Mouse (Mus musculus) embryo, embryonic 10 days (tissue): ENCODE results near the gene Kcnt1.
"Not testable (repeated sequence)": the region's sequence is repeated elsewhere in the genome, so short reads cannot be mapped to it uniquely, and the experiment has no call there.

Experiments
- DNase-seq: peaks from one replicate; pipeline ENCODE4 v3.0.0-alpha.2; 2015; ENCODE audit warnings: low spot score

The Kcnt1 gene

GRCm38 (mm10) chr2:25863337-25864131 is at the start of gene Kcnt1:
TSS of gene Kcnt1 (plus strand) at chr2:25863734.
- DNase-seq = peak; percentile 71

DNA sequence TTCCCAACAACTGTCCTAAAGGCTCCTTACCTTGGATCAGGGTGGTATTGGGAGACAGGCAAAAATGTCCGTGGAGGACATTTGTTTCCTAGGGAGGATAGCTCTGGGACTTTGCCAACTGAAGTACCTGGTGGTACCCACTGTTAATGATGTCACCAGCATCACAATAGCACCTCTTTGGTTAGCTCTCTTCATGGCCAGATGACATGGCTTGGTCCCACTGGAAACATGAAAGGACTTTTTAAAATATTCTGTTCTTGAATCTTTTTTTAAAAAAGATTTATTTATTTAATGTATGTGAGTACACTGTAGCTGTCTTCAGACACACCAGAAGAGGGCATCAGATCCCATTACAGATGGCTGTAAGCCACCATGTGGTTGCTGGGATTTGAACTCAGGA is 47.8 kb upstream of the Kcnt1 start, which contains the start of gene Glt6d1:
Gene Glt6d1, minus strand, starts transcription at position 101 of the 400 bp plus-strand sequence.
- DNase-seq = not testable (repeated sequence)

DNA sequence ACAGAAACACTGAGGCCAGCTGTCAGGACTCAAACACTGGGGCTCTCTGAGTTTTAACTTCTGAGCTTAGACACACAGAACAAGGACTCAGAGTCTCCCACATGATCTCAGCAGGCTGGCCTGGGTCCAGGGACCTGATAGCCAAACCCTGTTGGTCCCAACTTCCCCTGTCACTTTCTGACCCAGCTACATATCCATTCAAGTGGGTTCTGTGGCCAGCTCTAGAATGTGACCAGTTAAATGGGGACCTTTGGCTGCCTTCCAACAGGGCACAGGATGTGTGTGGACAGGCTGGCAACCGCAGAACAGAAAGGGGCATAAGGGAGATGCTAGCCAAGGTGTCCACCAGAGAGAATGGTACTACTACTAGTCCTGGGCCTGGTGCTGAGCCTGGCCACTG is 40.7 kb upstream of the Kcnt1 start, which contains the start of gene Lcn9:
Gene Lcn9, plus strand, starts transcription at position 348 of the 400 bp plus-strand sequence.
- DNase-seq = no peak

GRCm38 (mm10) chr2:25824751-25825150 is 38.8 kb upstream of the Kcnt1 start:
- DNase-seq = no peak

GRCm38 (mm10) chr2:25828344-25828947 is 35.1 kb upstream of the Kcnt1 start:
- no peak for DNase-seq

- DNase-seq = no peak
These were observed 32.7 kb upstream of the Kcnt1 start for GRCm38 (mm10) chr2:25830786-25831185.

GRCm38 (mm10) chr2:25836291-25836690 is 27.2 kb upstream of the Kcnt1 start:
- DNase-seq = peak; percentile 78

DNA sequence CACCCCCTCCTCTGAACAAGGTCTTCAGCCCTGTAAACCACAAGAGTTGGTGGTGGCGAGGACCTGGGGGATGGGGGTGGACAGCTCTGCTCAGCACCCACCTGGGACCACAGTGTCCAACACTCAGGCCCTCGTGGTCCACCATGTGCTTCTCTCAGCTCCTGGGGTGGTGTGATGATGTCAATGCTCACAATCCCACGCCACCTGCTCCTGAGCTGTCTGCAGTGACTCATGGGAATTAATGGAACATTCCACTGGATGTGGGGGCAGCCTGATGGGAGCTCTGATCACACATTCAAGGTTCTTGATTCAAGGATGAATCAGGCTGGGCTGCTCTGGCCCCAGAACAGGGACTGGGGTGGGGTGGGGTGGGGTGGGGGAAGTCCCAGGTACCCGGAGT is 21.4 kb upstream of the Kcnt1 start:
- DNase-seq = no peak

DNA sequence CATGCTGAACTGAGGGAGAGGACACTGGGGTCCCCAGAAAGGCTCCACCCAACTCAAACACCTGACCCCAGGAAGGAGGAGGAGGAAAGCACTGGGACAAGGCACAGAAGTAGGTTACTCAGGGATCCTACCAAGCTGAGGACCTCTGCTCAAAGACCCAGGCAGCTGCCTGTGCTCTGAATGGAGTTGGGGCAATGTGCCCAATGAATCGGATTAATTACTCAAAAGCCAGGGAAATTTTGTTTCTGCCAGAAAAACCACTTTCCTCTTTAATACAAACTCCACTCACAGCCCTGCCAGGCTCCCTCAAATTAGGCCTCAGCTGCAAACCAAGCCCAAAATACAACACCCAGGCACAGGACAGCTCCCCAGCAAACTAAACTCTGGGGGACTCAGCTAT is 20.8 kb upstream of the Kcnt1 start:
- no peak for DNase-seq

DNA sequence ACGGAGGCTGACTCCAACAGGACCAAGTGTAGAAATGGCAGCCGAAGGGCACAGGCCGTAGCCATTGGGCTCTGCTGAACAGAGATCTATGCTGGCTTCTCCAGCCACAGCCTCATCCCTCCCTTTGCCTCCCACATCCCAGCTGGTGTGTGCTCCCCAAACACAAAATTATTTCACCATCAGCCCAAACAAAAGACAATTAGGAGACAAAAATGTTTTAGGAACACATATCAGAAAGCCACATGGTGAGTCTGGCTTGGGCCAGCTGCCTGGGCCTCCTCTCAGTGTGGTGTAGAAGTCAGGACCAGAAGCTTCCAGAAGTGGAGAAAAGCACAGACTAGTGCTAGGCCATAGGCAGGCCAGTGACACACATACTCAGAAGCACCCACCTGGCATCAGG is 19.4 kb upstream of the Kcnt1 start:
- DNase-seq = no peak

DNA sequence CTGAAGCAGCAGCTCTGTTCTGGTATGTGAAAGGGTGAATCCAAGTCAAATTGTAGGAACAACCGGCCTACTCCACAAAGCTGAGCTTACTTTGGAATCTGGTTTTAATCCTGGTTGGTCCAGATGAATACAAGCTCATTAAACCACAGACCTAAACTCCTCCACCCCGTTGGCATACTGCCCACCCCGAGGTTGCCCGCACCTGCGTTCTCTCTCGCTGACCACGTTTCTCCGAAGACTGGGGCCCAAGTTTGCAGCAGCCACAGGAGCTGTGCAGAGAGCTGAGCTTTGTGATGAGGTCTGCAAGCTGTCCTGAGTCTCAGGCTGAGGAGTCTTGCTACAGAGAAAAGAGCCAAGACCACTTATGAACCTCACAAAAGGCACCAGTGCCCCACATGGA is 17.0 kb upstream of the Kcnt1 start:
- no peak for DNase-seq

DNA sequence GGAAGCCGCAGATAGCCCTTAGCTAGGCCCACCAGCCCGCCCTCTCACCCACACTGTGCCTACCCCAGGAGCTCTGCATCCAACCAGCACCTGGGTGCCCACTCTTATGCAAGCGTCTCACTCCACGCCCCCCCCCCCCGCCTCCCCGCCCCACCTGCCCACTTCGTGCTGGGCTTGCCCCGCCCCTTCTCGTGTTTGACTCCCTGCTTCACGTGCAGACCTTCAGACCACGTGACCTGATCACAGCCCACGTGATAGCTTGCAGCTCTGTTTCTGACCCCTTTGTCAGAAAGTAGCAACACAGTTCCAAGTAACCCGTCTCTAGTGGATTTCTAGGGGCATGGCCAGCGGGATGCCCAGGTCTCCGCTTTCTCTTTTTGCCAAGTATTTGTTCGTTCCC is 16.3 kb upstream of the Kcnt1 start, which contains the start of gene Sohlh1:
Gene Sohlh1, minus strand, starts transcription at position 23 of the 400 bp plus-strand sequence.
- no peak for DNase-seq

- DNase-seq = peak; percentile 29
These were observed 13.2 kb upstream of the Kcnt1 start for GRCm38 (mm10) chr2:25850330-25850729.

DNA sequence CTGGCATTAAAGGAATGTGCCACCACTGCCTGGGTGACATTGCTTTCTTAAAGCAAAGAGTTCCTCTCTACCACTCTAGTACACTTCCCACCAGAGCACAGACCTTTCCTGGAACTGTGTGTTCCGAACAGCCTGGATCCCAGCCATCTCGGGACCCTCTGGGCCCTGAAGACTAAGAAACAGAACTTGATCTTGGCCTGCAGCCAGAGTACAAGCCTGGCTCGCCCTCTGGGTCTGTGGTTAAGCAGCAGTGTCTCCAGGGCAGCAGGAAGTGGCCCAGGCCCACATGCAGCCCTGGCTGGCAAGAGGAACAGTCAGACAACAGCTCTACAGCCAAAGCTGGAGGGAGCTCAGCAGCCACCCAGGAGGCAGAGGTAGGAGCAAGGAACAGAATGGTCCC is 10.9 kb upstream of the Kcnt1 start:
- DNase-seq = no peak

DNA sequence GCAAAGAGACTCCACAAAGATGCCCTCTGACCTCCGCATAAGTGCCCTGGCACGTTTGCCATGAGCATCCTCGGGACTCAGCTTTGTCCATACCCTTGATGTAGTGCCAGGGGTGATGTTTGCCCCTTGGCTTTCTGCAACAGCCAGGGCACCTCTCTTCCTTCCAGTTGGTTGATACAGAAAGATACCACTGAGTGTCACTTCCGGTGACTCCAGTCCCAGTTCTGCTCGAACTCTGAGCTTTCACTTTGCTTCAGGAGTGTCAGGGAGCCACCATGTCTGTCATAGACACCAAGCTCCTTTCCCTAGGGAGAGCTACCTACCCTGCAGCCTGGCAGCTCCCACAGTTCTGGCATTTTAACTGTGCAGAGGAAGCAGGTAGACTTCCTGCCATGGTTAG is 9.5 kb upstream of the Kcnt1 start:
- DNase-seq = no peak

- DNase-seq = no peak
These were observed 3.6 kb upstream of the Kcnt1 start for GRCm38 (mm10) chr2:25859891-25860290.

DNA sequence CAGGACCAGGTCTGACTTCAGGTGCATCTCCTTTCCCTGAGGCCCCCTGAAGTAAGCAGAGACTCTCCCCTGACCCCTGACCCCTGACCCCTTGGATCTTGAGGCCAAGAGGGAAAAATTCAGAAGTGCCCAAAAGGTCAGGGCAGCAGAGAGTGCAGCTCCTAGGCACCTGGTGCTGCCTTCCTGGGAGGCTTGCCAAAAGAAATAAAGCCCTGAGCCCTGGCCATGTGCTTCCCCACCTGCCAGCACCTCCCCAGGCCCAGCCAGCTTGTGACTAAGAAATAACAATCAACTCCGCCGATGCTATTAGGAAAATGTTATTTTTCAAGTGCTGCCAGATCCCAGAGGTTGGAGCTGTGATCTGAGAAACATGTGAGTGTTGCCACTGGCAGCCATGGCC is 1.5 kb upstream of the Kcnt1 start:
- no peak for DNase-seq

DNA sequence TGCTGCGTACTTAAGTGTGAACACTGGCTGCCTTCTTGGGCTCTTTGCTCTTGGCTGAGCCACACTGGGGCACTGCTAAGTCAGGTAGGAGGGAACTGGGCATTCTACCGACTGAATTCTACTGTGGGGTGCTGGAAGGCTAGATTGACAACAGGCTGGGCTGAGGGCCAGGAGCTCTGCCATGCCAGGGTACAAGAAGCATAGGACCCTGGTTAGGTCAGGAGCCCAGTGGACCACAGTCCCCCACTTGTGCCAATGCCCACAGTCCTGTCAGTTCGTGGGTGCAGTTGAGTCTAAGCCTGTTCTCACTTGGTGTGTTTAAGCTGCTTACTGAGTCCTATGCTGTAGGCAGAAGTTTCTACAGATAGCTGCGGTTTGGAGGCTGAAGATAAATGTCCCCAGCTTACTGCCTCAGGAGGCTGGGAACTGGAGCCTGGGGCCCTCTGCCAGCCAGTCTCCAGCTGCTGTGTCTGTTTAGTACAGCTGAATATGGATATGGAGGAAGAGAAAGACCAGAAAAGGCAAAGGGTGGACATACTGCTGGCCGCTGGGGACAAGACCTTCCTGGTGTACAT is 751 bp upstream of the Kcnt1 start:
- no peak for DNase-seq

- peak; percentile 18 for DNase-seq
These were observed 696 bp downstream of the Kcnt1 start for GRCm38 (mm10) chr2:25864230-25864629.

- DNase-seq = peak; percentile 9
These were observed 1.9 kb downstream of the Kcnt1 start for GRCm38 (mm10) chr2:25865412-25865811.

DNA sequence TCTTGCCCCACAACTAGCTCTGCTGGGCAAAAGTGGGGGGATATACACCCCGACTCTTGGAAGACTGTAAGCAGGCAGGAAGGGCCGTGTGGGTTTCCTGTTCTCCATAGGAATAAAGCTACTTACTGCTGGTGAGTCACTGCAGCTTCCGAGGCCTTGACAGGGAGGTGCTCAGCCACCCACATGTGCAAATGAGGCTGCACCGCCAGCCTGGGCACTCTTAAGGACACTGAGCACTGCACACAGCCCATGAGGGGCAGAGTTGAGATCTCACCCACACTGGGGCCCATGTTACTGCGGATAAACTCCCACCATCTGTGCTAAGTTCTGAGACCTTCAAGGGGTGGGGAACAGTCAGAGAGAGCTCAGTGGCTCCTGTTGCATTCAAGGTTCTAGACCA is 3.1 kb downstream of the Kcnt1 start:
- no peak for DNase-seq

DNA sequence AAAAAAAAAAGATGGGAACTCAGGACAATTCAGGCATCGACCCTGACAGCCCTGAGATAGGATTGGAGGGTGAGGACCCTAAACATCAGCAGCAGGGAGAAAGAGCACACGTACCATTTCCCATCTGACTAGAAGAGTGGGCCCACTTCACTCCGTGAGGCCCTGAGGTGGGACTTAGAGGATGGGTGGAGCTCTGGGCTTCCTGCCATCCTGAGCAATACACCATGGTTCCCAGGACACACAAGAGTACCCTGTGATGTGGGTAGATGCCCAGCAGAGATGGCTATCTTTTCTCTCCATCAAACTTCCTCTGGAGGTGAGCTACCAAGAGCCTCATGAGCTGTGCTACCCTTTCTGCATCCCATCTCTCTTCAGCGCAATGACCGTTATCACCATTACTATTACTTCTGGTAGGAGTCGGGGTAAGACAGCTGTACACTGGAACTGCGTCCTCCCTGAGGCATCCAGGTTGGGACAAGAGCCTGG is 13.8 kb downstream of the Kcnt1 start:
- no peak for DNase-seq

DNA sequence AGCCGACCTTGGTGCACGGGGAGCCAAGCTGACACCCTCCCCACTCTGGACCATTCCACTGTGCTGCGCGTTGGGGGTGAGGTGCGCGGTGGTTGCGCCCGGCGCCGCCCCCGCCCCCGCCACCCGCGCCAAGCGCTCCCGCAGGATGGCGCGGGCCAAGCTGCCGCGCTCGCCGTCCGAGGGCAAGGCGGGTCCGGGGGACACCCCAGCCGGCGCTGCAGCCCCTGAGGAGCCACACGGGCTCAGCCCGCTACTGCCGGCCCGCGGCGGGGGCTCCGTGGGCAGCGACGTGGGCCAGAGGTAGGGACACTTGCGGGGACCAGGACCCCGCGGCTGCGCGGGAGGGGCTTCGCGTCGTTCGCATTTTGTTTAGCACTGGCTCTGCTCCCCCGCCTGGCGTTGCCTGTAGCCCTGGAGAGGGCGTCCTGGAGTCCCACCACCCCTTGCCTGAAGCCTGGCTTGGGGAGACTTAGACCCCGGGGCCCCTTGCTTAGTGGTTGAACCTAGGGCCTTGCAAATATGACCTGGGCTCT is 14.3 kb downstream of the Kcnt1 start:
- DNase-seq = no peak
